Mouse (Mus musculus) stomach, postnatal 0 days (tissue): ENCODE measurements at regions not wholly inside any gene's neighbourhood (a gene's known extent, or its start where the extent isn't known, plus 50 kb on each side); places are given as distances from the start of the nearest gene placed in this dataset.

Source experiments
- CTCF ChIP-seq: IDR thresholded peaks from 2 replicates; pipeline ENCODE4 v1.5.1; 2016; ENCODE audit warnings: antibody characterized with exemption, low read depth, mild to moderate bottlenecking, moderate library complexity
- EP300 ChIP-seq: optimal IDR thresholded peaks from 2 replicates; pipeline ENCODE3; 2016; ENCODE audit warnings: antibody characterized with exemption

- TF ChIP-seq EP300 = no peak
- no peak for TF ChIP-seq CTCF
Measured at GRCm38 (mm10) chr17:42933335-42934004, 57.0 kb upstream of the Cd2ap start.
